Mouse (Mus musculus) hindbrain, embryonic 14.5 days (tissue): ENCODE results near the gene Nlrc5. TPM values are rescaled to one million over a fixed set of nuclear protein-coding genes. Genes with fewer than 3 reads are reported as not detected.
"Not testable (repeated sequence)": the region's sequence is repeated elsewhere in the genome, so short reads cannot be mapped to it uniquely, and the experiment has no call there.

Experiments used
- ATAC-seq: fragments of 200-750 bp; cut with Nextera tagmentation; 2 replicates; pipeline ENCODE4 v1.8.0; 2017; ENCODE audit warnings: moderate number of reproducible peaks, mild to moderate bottlenecking, moderate TSS enrichment, moderate library complexity; ENCODE audit not compliant: low FRiP score
- DNase-seq: peaks from one replicate; pipeline ENCODE4 v3.0.0-alpha.2; 2015; ENCODE audit warnings: low spot score
- H3K27ac ChIP-seq: fragments of 300-500 bp; sonication (generic); 2 replicates; pipeline ENCODE4 v1.5.1; 2014; ENCODE audit warnings: mild to moderate bottlenecking, moderate library complexity
- H3K27me3 ChIP-seq: fragments of 300-500 bp; sonication (generic); 2 replicates; pipeline ENCODE4 v1.6.1; 2014; ENCODE audit warnings: mild to moderate bottlenecking, low read length, mixed read lengths; ENCODE audit not compliant: control insufficient read depth, insufficient read depth
- H3K36me3 ChIP-seq: fragments of 300-500 bp; sonication (generic); replicated peaks from 2 replicates; pipeline ENCODE4 v1.6.1; 2014; ENCODE audit not compliant: control insufficient read depth, insufficient read depth
- H3K4me1 ChIP-seq: fragments of 300-500 bp; sonication (generic); replicated peaks from 2 replicates; pipeline ENCODE4 v1.6.1; 2014; ENCODE audit warnings: antibody characterized with exemption, low read length, mixed read lengths; ENCODE audit not compliant: control insufficient read depth, insufficient read depth
- H3K4me2 ChIP-seq: fragments of 300-500 bp; sonication (generic); replicated peaks from 2 replicates; pipeline ENCODE4 v1.6.1; 2014; ENCODE audit warnings: mild to moderate bottlenecking, moderate library complexity
- H3K4me3 ChIP-seq: fragments of 300-500 bp; sonication (generic); replicated peaks from 2 replicates; pipeline ENCODE4 v1.5.1; 2014; ENCODE audit warnings: mild to moderate bottlenecking, low read length
- H3K9ac ChIP-seq: fragments of 300-500 bp; sonication (generic); 2 replicates; pipeline ENCODE4 v1.6.1; 2014
- H3K9me3 ChIP-seq: fragments of 300-500 bp; sonication (generic); 2 replicates; pipeline ENCODE4 v1.6.1; 2016; ENCODE audit warnings: low read length; ENCODE audit not compliant: control insufficient read depth
- WGBS: fragments of 180-500 bp; shearing (Covaris S2); extraction: QIAGEN DNeasy Blood & Tissue Kit; methylation state at CpG from one replicate; pipeline ENCODE4 v1.1.7; 2014; 5-methylcytosine and 5-hydroxymethylcytosine counted together
- polyA plus RNA-seq: library from polyadenylated mRNA; unstranded; fragments of >200 nt; fragmentation: Nextera tagmentation; extraction: Ambion mirVana; gene quantifications from 2 replicates; pipeline ENCODE4 v1.2.1, GENCODE M21; 2014

Gene Nlrc5
- polyA plus RNA-seq, 1 experiment from 2014 or later = 0.31 TPM

DNA sequence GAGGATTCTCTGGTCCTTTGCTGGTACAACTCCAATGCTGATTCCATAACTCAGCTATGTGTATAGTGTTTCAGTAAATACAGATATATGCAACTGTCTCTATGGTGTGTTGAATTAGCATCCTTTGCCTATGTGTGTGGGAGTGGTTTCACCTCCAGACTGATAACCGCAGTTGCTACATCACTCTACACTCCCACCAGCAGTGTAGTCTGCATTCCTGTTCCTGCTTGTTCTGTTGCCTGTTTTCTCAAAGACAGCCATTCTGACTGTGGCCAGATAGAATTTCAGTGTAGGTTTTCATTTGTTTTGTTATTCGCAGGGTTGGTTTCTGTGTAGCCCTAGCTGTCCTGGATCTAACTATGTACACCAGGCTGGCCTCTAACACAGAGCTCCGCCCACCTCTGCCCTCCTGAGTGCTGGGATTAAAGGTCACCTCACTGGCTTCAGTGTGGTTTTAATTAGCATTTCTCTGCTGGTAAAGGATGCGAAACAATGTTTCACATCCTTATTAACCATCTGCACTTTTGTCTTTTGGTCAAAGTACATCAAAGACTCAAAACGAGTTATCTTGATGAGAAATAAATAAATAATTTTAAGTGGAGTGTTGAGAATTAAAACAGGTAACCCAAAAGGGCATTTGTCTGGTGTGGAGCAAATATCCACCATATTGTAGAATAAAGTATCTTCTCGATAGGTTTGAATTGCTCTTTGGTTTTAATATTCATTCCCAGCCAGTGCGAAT lies 13.6 kb downstream of the Nlrc5 start:
- Histone ChIP-seq H3K4me2 (no peak overlapping the region), H3K4me3 (no peak overlapping the region), H3K27ac (no peak overlapping the region), H3K4me1 (no peaks in the 10 kb centered on the region), H3K9me3 (no peaks in the 10 kb centered on the region), H3K9ac (no peak overlapping the region), H3K27me3 (no peaks in the 10 kb centered on the region), H3K36me3 (no peaks in the 10 kb centered on the region)
- ATAC-seq = no peak
- DNase-seq = no peak
- 81% methylated on average over 7 of the region's 7 CpGs for WGBS

DNA sequence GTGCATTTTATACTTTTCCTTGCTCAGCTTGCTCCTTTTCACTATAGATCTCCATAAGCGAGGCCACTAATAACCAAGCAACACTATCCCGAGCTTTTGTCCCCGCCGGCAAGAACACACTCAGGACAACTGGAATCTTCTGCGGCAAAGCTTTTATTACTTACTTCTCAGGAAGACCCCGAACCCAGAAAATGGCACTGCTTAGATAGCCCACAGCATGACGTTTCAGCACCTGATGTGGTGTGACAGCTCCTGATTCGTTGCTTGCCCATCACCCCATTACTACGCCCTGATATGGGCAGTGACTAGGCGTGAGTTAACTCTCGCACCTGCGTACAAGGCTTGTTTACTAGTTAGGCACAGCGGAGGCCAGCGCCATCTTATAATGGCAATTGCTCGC lies 18.8 kb downstream of the Nlrc5 start:
- not testable (repeated sequence) for H3K9ac ChIP-seq, H3K9me3 ChIP-seq, H3K27me3 ChIP-seq, H3K27ac ChIP-seq, H3K4me2 ChIP-seq, H3K4me1 ChIP-seq, DNase-seq, H3K4me3 ChIP-seq, H3K36me3 ChIP-seq, ATAC-seq
- WGBS = 93% methylated on average over 15 of the region's 15 CpGs

DNA sequence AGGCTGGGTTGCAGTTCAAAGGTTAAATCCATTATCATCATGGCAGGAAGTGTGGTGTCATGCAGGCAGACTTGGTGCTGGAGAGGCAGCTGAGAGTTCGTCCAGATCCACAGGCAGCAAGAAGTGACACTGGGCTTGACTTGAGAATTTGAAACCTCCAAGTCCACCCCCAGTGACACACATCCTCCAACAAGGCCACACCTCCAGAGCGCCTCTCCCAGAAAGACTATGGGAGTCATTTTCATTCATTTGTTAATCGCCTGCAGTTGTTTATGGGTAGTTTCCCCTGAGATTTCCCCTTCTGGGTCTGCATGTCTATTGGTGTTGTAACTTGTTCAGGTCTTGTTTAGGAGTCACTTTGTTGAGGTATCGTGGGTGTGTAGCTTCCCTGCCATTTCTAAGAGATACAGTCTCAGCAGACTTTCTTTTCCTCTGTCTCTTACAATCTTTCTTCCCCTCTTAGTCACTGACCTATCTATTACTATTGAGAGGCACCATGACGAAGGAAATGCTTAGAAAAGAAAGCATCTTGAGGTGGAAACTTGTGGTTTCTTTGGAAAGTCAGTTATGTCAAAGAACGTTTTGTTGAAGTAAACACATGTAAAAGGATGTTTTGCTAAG lies 19.8 kb downstream of the Nlrc5 start:
- Histone ChIP-seq H3K9me3 (no peaks in the 10 kb centered on the region), H3K9ac (no peak overlapping the region), H3K36me3 (no peaks in the 10 kb centered on the region), H3K27me3 (no peaks in the 10 kb centered on the region), H3K4me1 (no peaks in the 10 kb centered on the region), H3K4me2 (no peak overlapping the region), H3K27ac (no peak overlapping the region), H3K4me3 (no peak overlapping the region)
- DNase-seq = no peak
- no peak for ATAC-seq
- 88% methylated on average over 6 of the region's 6 CpGs for WGBS

DNA sequence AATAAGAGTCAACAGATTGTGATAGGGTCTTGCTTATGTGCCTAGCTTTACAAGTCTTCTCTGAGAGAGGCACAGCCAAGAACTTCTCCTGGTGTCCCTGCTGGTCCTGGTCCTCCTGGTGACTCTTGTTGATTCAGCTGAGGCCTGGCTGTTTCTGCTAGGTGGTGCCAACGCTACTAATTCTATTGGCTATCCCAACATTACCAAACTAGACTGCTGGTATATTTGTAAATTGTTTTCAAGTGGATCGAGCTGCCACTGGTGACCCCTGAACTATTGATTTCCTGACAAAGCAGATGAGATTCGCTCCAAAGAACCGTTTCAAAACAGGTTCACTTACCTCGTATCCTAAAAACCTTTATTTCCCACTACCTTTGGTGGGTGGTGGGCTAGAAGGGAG lies 20.7 kb downstream of the Nlrc5 start:
- DNase-seq = no peak
- Histone ChIP-seq H3K4me3 (no peak overlapping the region), H3K27me3 (no peaks in the 10 kb centered on the region), H3K4me2 (no peak overlapping the region), H3K36me3 (no peaks in the 10 kb centered on the region), H3K9me3 (no peaks in the 10 kb centered on the region), H3K4me1 (no peaks in the 10 kb centered on the region), H3K27ac (no peak overlapping the region), H3K9ac (no peak overlapping the region)
- 86% methylated on average over 5 of the region's 5 CpGs for WGBS
- no peak for ATAC-seq

DNA sequence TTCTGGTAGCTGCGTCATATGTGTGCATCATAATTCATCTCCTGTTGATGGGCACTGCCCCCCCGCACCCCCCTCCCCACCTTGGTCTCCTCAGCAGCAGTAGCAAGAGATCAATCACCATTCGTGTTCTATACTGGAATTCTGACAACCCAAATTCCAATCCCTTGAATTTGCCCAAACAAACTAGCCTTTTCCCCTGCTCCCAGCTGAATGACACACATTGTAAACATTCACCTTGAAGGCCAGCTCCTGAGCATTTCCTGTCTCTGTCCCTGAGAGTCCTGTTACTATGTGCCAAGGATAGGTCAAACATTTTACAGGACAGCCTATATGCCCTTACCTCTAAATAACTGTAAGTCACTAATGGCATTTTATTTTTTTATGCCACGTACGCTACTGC lies 21.9 kb downstream of the Nlrc5 start:
- H3K9ac ChIP-seq = no peak overlapping the region
- H3K4me1 ChIP-seq = no peaks in the 10 kb centered on the region
- H3K9me3 ChIP-seq = no peaks in the 10 kb centered on the region
- no peaks in the 10 kb centered on the region for H3K27me3 ChIP-seq
- no peaks in the 10 kb centered on the region for H3K36me3 ChIP-seq
- ATAC-seq (no peak), DNase-seq (no peak)
- no peak overlapping the region for H3K4me2 ChIP-seq
- no peak overlapping the region for H3K27ac ChIP-seq
- WGBS = 89% methylated on average over 5 of the region's 5 CpGs
- H3K4me3 ChIP-seq = no peak overlapping the region

DNA sequence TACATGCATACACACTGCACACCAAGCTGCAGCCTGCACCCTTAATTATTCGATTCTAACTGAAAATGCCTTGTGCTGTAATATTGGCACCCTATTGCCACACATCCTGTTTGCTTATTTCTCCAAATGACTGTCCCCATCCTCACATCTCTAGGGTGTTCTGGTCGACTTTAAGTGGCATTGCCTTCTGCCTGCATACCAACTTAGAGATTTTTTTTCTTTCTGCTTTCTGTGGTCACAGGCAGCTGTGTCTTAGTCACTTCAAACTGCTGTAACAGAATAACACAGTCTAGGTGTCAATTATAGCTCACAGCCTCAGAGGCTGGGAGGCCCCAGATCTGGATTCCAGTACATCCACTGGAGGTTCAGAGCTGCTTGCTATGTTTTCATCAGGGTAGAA lies 24.4 kb downstream of the Nlrc5 start:
- Histone ChIP-seq H3K9me3 (no peaks in the 10 kb centered on the region), H3K4me1 (no peaks in the 10 kb centered on the region), H3K27me3 (no peaks in the 10 kb centered on the region), H3K4me2 (no peak overlapping the region), H3K27ac (no peak overlapping the region), H3K4me3 (no peak overlapping the region), H3K9ac (no peak overlapping the region), H3K36me3 (no peaks in the 10 kb centered on the region)
- no peak for DNase-seq
- ATAC-seq = no peak
- 67% methylated on average over 2 of the region's 2 CpGs for WGBS

DNA sequence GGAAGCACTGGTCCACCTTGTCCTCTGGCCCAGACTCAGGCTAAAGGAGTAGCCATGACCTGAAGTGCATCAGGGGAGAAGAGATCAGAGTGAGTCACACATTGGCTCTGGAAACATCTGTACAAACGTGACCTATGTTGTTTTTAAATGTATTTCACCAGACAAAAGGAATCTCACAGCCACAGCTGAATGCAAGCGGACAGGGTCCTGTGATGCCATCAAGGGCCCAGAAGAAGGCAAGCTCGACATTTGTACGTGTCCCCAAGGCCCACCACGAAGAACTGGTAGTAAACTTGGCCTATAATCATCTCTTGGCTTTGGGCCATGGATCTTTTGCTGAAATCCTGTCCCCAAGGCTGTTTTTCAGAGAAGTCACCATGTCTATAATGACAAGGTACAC lies 35.5 kb downstream of the Nlrc5 start:
- H3K9ac ChIP-seq = no peak overlapping the region
- 79% methylated on average over 5 of the region's 5 CpGs for WGBS
- H3K4me3 ChIP-seq = no peak overlapping the region
- H3K4me2 ChIP-seq = no peak overlapping the region
- no peak overlapping the region for H3K27ac ChIP-seq
- H3K9me3 ChIP-seq = no peaks in the 10 kb centered on the region
- no peak for ATAC-seq
- H3K27me3 ChIP-seq = no peaks in the 10 kb centered on the region
- no peaks in the 10 kb centered on the region for H3K4me1 ChIP-seq
- no peak for DNase-seq
- H3K36me3 ChIP-seq = no peaks in the 10 kb centered on the region

DNA sequence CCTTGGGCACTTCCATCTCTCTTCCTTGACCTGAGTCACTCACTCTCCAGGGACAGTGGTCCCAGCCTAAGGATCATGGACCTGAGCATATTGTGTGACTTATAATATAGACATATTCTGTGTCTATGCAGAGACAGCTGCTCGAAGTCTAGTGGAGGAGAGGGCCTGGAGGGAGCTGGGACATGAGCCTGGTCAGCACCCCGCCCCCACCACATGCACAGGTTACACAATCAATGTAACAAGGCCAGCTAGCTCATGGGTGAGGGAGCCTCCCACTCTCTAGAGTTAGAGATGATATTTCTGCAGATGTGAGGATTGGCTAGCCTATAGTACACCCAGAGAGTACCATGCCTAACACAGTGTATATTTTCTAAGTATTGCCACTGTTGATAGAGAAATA lies 36.6 kb downstream of the Nlrc5 start:
- DNase-seq (no peak), ATAC-seq (no peak)
- Histone ChIP-seq H3K36me3 (no peaks in the 10 kb centered on the region), H3K4me3 (no peak overlapping the region), H3K27ac (no peak overlapping the region), H3K9ac (no peak overlapping the region), H3K9me3 (no peaks in the 10 kb centered on the region), H3K4me1 (no peaks in the 10 kb centered on the region), H3K4me2 (no peak overlapping the region), H3K27me3 (no peaks in the 10 kb centered on the region)
- WGBS = 77% methylated on average over 2 of the region's 2 CpGs

DNA sequence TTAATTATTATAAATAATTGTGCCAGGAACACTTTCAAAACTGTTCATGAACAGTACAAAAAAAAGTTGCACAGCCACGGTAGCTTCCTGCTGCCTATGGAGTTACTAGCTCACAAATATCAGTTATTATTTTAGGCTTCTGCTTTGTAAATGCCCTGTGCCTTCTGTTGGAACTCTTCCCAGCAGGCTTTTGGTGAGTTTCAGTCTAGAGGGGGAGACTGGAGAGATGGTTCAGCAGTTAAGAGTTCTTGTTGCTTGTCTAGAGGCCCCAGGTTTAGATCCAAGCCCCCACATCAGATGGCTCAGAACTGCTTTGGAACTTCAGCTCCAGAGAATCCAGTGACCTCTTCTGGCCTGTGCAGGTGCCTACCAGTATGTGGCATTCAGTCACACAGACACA lies 37.1 kb downstream of the Nlrc5 start:
- Histone ChIP-seq H3K36me3 (no peaks in the 10 kb centered on the region), H3K27ac (no peak overlapping the region), H3K27me3 (no peaks in the 10 kb centered on the region), H3K4me2 (no peak overlapping the region), H3K9me3 (no peaks in the 10 kb centered on the region), H3K4me1 (no peaks in the 10 kb centered on the region), H3K9ac (no peak overlapping the region), H3K4me3 (no peak overlapping the region)
- no peak for DNase-seq
- 92% methylated on average over 1 of the region's 1 CpGs for WGBS
- no peak for ATAC-seq
